Mouse (Mus musculus) ES-Bruce4 (cell line): ENCODE measurements around the gene Gabrb3. TPM values are rescaled to one million over a fixed set of nuclear protein-coding genes. Genes with fewer than 3 reads are reported as not detected.

Source experiments
- H3K27ac ChIP-seq: 2 replicates; pipeline ENCODE4 v1.5.1; 2012; ENCODE audit warnings: low read length, inconsistent platforms; ENCODE audit not compliant: insufficient read depth
- H3K27me3 ChIP-seq: 2 replicates; pipeline ENCODE4 v1.6.1; 2012; ENCODE audit warnings: mild to moderate bottlenecking, low read length, inconsistent platforms; ENCODE audit not compliant: control insufficient read depth, poor library complexity, insufficient read depth, severe bottlenecking
- H3K36me3 ChIP-seq: 2 replicates; pipeline ENCODE4 v1.6.1; 2012; ENCODE audit warnings: inconsistent platforms, mild to moderate bottlenecking, low read length, moderate library complexity; ENCODE audit not compliant: control insufficient read depth, poor library complexity, insufficient read depth, severe bottlenecking
- H3K4me1 ChIP-seq: one replicate; pipeline ENCODE4 v1.8.1; 2011; ENCODE audit warnings: low read length; ENCODE audit not compliant: control insufficient read depth, insufficient read depth
- H3K4me3 ChIP-seq: 2 replicates; pipeline ENCODE4 v1.5.1; 2011; ENCODE audit warnings: low read depth, mild to moderate bottlenecking, low read length
- H3K9ac ChIP-seq: 2 replicates; pipeline ENCODE4 v1.6.1; 2012; ENCODE audit warnings: low read depth, mild to moderate bottlenecking, inconsistent platforms; ENCODE audit not compliant: poor library complexity, severe bottlenecking
- H3K9me3 ChIP-seq: replicated peaks from 2 replicates; pipeline ENCODE4 v1.6.1; 2012; ENCODE audit warnings: mild to moderate bottlenecking, low read length, inconsistent platforms; ENCODE audit not compliant: control insufficient read depth, poor library complexity, insufficient read depth, severe bottlenecking
- CTCF ChIP-seq: IDR thresholded peaks from one replicate; pipeline ENCODE4 v1.8.1; 2011; ENCODE audit warnings: low read depth, low read length
- EP300 ChIP-seq: IDR thresholded peaks from 2 replicates; pipeline ENCODE4 v1.6.1; 2011; ENCODE audit warnings: low read depth, low read length; ENCODE audit not compliant: insufficient read depth
- POLR2A ChIP-seq: IDR thresholded peaks from one replicate; pipeline ENCODE4 v1.8.1; 2011; ENCODE audit warnings: low read length; ENCODE audit not compliant: insufficient read depth
- polyA plus RNA-seq: library from polyadenylated mRNA; stranded (reverse); fragments of >200 nt; gene quantifications from 2 replicates; pipeline ENCODE4 v1.2.4, GENCODE M21; 2011; ENCODE audit warnings: low read depth; ENCODE audit not compliant: missing spikeins, insufficient read depth, insufficient read length

The Gabrb3 gene
- polyA plus RNA-seq, 1 experiment: 8.5 TPM

GRCm38 (mm10) chr7:57538565-57538964 lies 119.1 kb downstream of the Gabrb3 start:
- no peak for TF ChIP-seq EP300
- peak; percentile 54 for TF ChIP-seq CTCF
- TF ChIP-seq POLR2A: no peak
- H3K4me3 ChIP-seq: no peak overlapping the region
- H3K27ac ChIP-seq: no peak overlapping the region
- no peaks in the 10 kb centered on the region for H3K4me1 ChIP-seq
- no peaks in the 10 kb centered on the region for H3K27me3 ChIP-seq
- no peaks in the 10 kb centered on the region for H3K36me3 ChIP-seq
- no peaks in the 10 kb centered on the region for H3K9me3 ChIP-seq
- no peak overlapping the region for H3K9ac ChIP-seq

- TF ChIP-seq EP300 (no peak), CTCF (no peak)
- Histone ChIP-seq H3K4me1 (no peaks in the 10 kb centered on the region), H3K36me3 (no peaks in the 10 kb centered on the region), H3K4me3 (no peak overlapping the region), H3K9ac (no peak overlapping the region), H3K9me3 (no peaks in the 10 kb centered on the region), H3K27me3 (no peaks in the 10 kb centered on the region), H3K27ac (no peak overlapping the region)
Observed at GRCm38 (mm10) chr7:57560732-57561436, 141.4 kb downstream of the Gabrb3 start.

DNA sequence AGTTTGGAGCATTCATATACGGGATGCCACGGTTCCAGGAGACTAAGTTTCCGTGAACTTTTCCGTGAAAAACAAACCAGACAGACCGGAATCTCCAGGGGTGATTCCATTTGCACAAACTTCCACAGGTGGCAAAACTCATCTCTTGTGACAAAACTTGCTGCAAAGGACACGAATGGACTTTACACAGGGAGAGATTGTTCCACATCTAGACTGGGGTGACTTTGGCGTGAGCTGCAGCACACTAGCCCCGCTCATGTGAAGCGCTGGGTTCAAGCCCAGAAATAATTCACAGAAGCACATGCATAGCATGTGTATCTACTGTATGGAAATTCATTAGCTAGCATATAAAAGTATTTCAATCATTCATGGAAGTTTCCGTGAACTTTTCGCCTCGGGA lies 144.9 kb downstream of the Gabrb3 start:
- no peak overlapping the region for H3K4me3 ChIP-seq
- no peaks in the 10 kb centered on the region for H3K4me1 ChIP-seq
- H3K9me3 ChIP-seq: no peaks in the 10 kb centered on the region
- no peak overlapping the region for H3K9ac ChIP-seq
- TF ChIP-seq EP300 (no peak), POLR2A (no peak), CTCF (no peak)
- no peak overlapping the region for H3K27ac ChIP-seq
- no peaks in the 10 kb centered on the region for H3K27me3 ChIP-seq
- no peaks in the 10 kb centered on the region for H3K36me3 ChIP-seq

- peak overlapping the region; percentile 91 for H3K4me3 ChIP-seq
- H3K27ac ChIP-seq: no peak overlapping the region
- H3K9ac ChIP-seq: peak overlapping the region; percentile 65
- no peaks in the 10 kb centered on the region for H3K9me3 ChIP-seq
- TF ChIP-seq EP300: no peak
- TF ChIP-seq POLR2A: peak; percentile 25
- H3K36me3 ChIP-seq: no peaks in the 10 kb centered on the region
- H3K4me1 ChIP-seq: peaks cover 2% of the 10 kb centered on the region
- no peaks in the 10 kb centered on the region for H3K27me3 ChIP-seq
Observed at GRCm38 (mm10) chr7:57590451-57591248, 171.2 kb downstream of the Gabrb3 start.

GRCm38 (mm10) chr7:57591249-57591577 lies 171.7 kb downstream of the Gabrb3 start:
- H3K9me3 ChIP-seq: no peaks in the 10 kb centered on the region
- no peaks in the 10 kb centered on the region for H3K27me3 ChIP-seq
- H3K27ac ChIP-seq: no peak overlapping the region
- H3K36me3 ChIP-seq: no peaks in the 10 kb centered on the region
- H3K4me3 ChIP-seq: peak overlapping the region; percentile 87
- TF ChIP-seq POLR2A: no peak
- no peak for TF ChIP-seq CTCF
- TF ChIP-seq EP300: no peak
- peak overlapping the region; percentile 65 for H3K9ac ChIP-seq
- H3K4me1 ChIP-seq: peaks cover 2% of the 10 kb centered on the region
